Mouse (Mus musculus) CH12.LX (cell line): ENCODE results near the gene Nacc2. TPM values are rescaled to one million over a fixed set of nuclear protein-coding genes. Genes with fewer than 3 reads are reported as not detected.

Source experiments
- DNase-seq: peaks from one replicate; pipeline ENCODE4 v3.0.0-alpha.2; 2013; ENCODE audit errors: extremely low read depth
- H3K27ac ChIP-seq: 2 replicates; pipeline ENCODE4 v1.5.1; 2012; ENCODE audit warnings: low read depth, mild to moderate bottlenecking, control low read depth, moderate library complexity; ENCODE audit not compliant: insufficient read depth
- H3K27me3 ChIP-seq: replicated peaks from 2 replicates; pipeline ENCODE3; 2012; ENCODE audit warnings: inconsistent platforms
- H3K36me3 ChIP-seq, 2 experiments: replicated peaks in 1 of 2; 2 replicates each; pipeline versions ENCODE3 to v1.6.1; 2012; ENCODE audit warnings: inconsistent platforms in 1 of 2, low read length in 1 of 2, mild to moderate bottlenecking in 1 of 2, mixed read lengths in 1 of 2, moderate library complexity in 1 of 2; ENCODE audit not compliant: control insufficient read depth in 1 of 2, insufficient read depth in 1 of 2
- H3K4me1 ChIP-seq, 2 experiments: 2 replicates each; pipeline ENCODE4 v1.6.1; 2012; ENCODE audit warnings: inconsistent platforms in 1 of 2, moderate library complexity in 1 of 2; ENCODE audit not compliant: insufficient read depth in 2 of 2, control insufficient read depth in 1 of 2
- H3K4me2 ChIP-seq: 2 replicates; pipeline ENCODE4 v1.6.1; 2012; ENCODE audit warnings: low read depth, mild to moderate bottlenecking, control low read depth; ENCODE audit not compliant: poor library complexity, insufficient read depth, severe bottlenecking
- H3K4me3 ChIP-seq, 3 experiments: fragments of 150-350 bp in 1 of 3; sonication (generic) in 1 of 3; replicated peaks in 1 of 3; 2 replicates each; pipeline versions ENCODE3 to v1.5.1; 2011 to 2012; ENCODE audit warnings: low read depth in 2 of 3, low read length in 2 of 3, mild to moderate bottlenecking in 2 of 3, moderate library complexity in 2 of 3, control low read depth in 1 of 3, improper control_type of control experiment in 1 of 3, inconsistent platforms in 1 of 3, mixed read lengths in 1 of 3; ENCODE audit not compliant: poor library complexity in 1 of 3
- H3K79me2 ChIP-seq: replicated peaks from 2 replicates; pipeline ENCODE4 v1.6.1; 2012; ENCODE audit warnings: mild to moderate bottlenecking, moderate library complexity; ENCODE audit not compliant: control insufficient read depth, poor library complexity, insufficient read depth, severe bottlenecking; ENCODE audit errors: extremely low read depth
- H3K9ac ChIP-seq: 2 replicates; pipeline ENCODE4 v1.6.1; 2012; ENCODE audit warnings: low read depth, mild to moderate bottlenecking, control low read depth, moderate library complexity; ENCODE audit not compliant: insufficient read depth
- H3K9me3 ChIP-seq: replicated peaks from 2 replicates; pipeline ENCODE3; 2012; ENCODE audit warnings: low read length, inconsistent platforms, mixed read lengths
- BHLHE40 ChIP-seq: IDR thresholded peaks from 2 replicates; pipeline ENCODE4 v1.6.1; 2011; ENCODE audit warnings: mild to moderate bottlenecking, low read depth, low read length, improper control_type of control experiment
- CTCF ChIP-seq, 2 experiments: IDR thresholded peaks in 1 of 2; conservative IDR thresholded peaks in 1 of 2; 2 replicates each; pipeline ENCODE4 v1.5.1; 2011 to 2012; ENCODE audit warnings: low read depth in 2 of 2, low read length in 2 of 2, improper control_type of control experiment in 1 of 2, inconsistent platforms in 1 of 2, mild to moderate bottlenecking in 1 of 2, moderate library complexity in 1 of 2
- E2F4 ChIP-seq: IDR thresholded peaks from 2 replicates; pipeline ENCODE4 v1.6.1; 2011; ENCODE audit warnings: low read depth, low read length, improper control_type of control experiment; ENCODE audit not compliant: insufficient replicate concordance
- ELF1 ChIP-seq: IDR thresholded peaks from 2 replicates; pipeline ENCODE4 v1.6.1; 2014; ENCODE audit warnings: low read depth, mild to moderate bottlenecking, inconsistent platforms, low read length, improper control_type of control experiment
- ETS1 ChIP-seq: conservative IDR thresholded peaks from 2 replicates; pipeline ENCODE4 v1.6.1; 2012; ENCODE audit warnings: low read depth, mild to moderate bottlenecking, inconsistent platforms, low read length, improper control_type of control experiment, moderate library complexity
- GABPA ChIP-seq: IDR thresholded peaks from 2 replicates; pipeline ENCODE4 v1.6.1; 2012; ENCODE audit warnings: low read depth, low read length, improper control_type of control experiment, inconsistent platforms; ENCODE audit not compliant: insufficient replicate concordance
- HCFC1 ChIP-seq: IDR thresholded peaks from 2 replicates; pipeline ENCODE4 v1.6.1; 2012; ENCODE audit warnings: low read depth, mild to moderate bottlenecking, inconsistent platforms, low read length, improper control_type of control experiment
- JUN ChIP-seq: IDR thresholded peaks from 2 replicates; pipeline ENCODE4 v1.6.1; 2011; ENCODE audit warnings: low read depth, mild to moderate bottlenecking, low read length, improper control_type of control experiment, moderate library complexity; ENCODE audit not compliant: insufficient read depth
- MEF2A ChIP-seq: IDR thresholded peaks from 2 replicates; pipeline ENCODE4 v1.6.1; 2014; ENCODE audit warnings: low read depth, mild to moderate bottlenecking, inconsistent platforms, low read length, improper control_type of control experiment, borderline replicate concordance
- MYC ChIP-seq: IDR thresholded peaks from 2 replicates; pipeline ENCODE4 v1.6.1; 2011; ENCODE audit warnings: low read depth, mild to moderate bottlenecking, improper control_type of control experiment, low read length
- POLR2A ChIP-seq: IDR thresholded peaks from 2 replicates; pipeline ENCODE4 v1.6.1; 2011; ENCODE audit warnings: low read depth, mild to moderate bottlenecking, improper control_type of control experiment, low read length
- POLR2AphosphoS2 ChIP-seq: IDR thresholded peaks from 2 replicates; pipeline ENCODE4 v1.6.1; 2011; ENCODE audit warnings: low read depth, low read length, improper control_type of control experiment
- UBTF ChIP-seq: IDR thresholded peaks from 2 replicates; pipeline ENCODE4 v1.6.1; 2012; ENCODE audit warnings: low read depth, mild to moderate bottlenecking, inconsistent platforms, low read length, improper control_type of control experiment, moderate library complexity
- USF2 ChIP-seq: conservative IDR thresholded peaks from 2 replicates; pipeline ENCODE4 v1.6.1; 2011; ENCODE audit warnings: low read depth, low read length, improper control_type of control experiment
- ZC3H11A ChIP-seq: IDR thresholded peaks from 2 replicates; pipeline ENCODE4 v1.6.1; 2012; ENCODE audit warnings: low read depth, mild to moderate bottlenecking, inconsistent platforms, low read length, improper control_type of control experiment
- ZKSCAN1 ChIP-seq: IDR thresholded peaks from 2 replicates; pipeline ENCODE4 v1.6.1; 2012; ENCODE audit warnings: low read depth, inconsistent platforms, low read length, improper control_type of control experiment, borderline replicate concordance
- ZMIZ1 ChIP-seq: IDR thresholded peaks from 2 replicates; pipeline ENCODE4 v1.6.1; 2012; ENCODE audit warnings: low read depth, mild to moderate bottlenecking, inconsistent platforms, low read length, improper control_type of control experiment
- ZNF384 ChIP-seq: IDR thresholded peaks from 2 replicates; pipeline ENCODE4 v1.6.1; 2012; ENCODE audit warnings: low read depth, low read length, improper control_type of control experiment, inconsistent platforms
- dilution Hi-C: fragments of 300-500 bp; cut with MboI; formaldehyde crosslinking; loops from 2 replicates; pipeline ENCODE4 v1.14.3; 2020; ENCODE audit warnings: low sequenced_read_pairs; ENCODE audit not compliant: extremely low pct_unique_long_range_greater_than_20kb, extremely low pct_ligation_motif_present
- in situ Hi-C: fragments of 300-500 bp; cut with MboI; formaldehyde crosslinking; loops from 3 replicates; pipeline ENCODE4 v1.14.3; 2019; ENCODE audit warnings: low sequenced_read_pairs, low pct_ligation_motif_present, low pct_unique_long_range_greater_than_20kb, mixed read lengths
- polyA plus RNA-seq: library from polyadenylated mRNA; unstranded; fragments of >175 nt; gene quantifications from 2 replicates; pipeline ENCODE4 v1.2.1, GENCODE M21; 2012; ENCODE audit warnings: low read depth; ENCODE audit not compliant: insufficient read length
- total RNA-seq, 2 experiments: library from RNA; depleted of rRNA; stranded (reverse); fragments of 300-350 nt in 1 of 2; fragments of >200 nt in 1 of 2; gene quantifications; 2 replicates each; pipeline ENCODE4 v1.2.3; 2012 to 2014

Gene Nacc2
- total and polyA plus RNA-seq, 3 experiments = 0.59 to 2.3 (median 1.1) TPM

DNA sequence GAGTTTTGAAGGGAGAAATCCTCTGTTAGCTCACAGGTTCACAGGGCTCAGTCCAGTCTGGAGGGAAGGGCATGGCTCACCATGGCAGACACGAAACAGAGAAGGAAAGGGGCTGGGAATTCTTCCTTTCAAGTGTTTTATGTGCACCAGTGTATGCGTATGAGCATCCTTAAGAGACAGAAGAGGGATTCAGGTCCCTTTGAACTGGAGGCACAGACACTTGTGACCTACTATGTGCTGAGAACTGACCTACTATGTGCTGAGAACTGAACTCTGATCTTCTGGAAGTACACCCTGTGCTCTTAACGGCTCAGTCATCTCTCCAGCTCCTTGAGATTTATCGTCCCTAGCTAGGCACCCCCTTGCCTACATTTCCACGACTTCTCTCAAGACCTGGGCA is 48.5 kb downstream of the Nacc2 start:
- Histone ChIP-seq H3K4me2 (no peak overlapping the region), H3K4me3 (no peak overlapping the region), H3K4me1 (peaks cover 0 to 10% of the 10 kb centered on the region in 2 experiments; a peak in 2 of 4 replicates), H3K27ac (no peak overlapping the region), H3K9ac (no peak overlapping the region), H3K27me3 (no peaks in the 10 kb centered on the region), H3K9me3 (no peaks in the 10 kb centered on the region), H3K36me3 (no peaks in the 10 kb centered on the region), H3K79me2 (no peaks in the 10 kb centered on the region)
- no peak for DNase-seq
- TF ChIP-seq ZNF384 (no peak), ZC3H11A (no peak), ZKSCAN1 (peak; percentile 97), ZMIZ1 (no peak)
- dilution Hi-C loops (no loop called here), in situ Hi-C loops (no loop called here)

GRCm38 (mm10) chr2:26068592-26068991 is 54.4 kb downstream of the Nacc2 start:
- dilution Hi-C loops = no loop called here
- no peak overlapping the region for H3K9ac ChIP-seq
- peaks cover 20 to 50% of the 10 kb centered on the region in 2 experiments for H3K4me1 ChIP-seq
- no peaks in the 10 kb centered on the region for H3K9me3 ChIP-seq
- in situ Hi-C loops = no loop called here
- no peak for DNase-seq
- no peak overlapping the region for H3K4me3 ChIP-seq
- H3K79me2 ChIP-seq = no peaks in the 10 kb centered on the region
- H3K27ac ChIP-seq = no peak overlapping the region
- H3K27me3 ChIP-seq = no peaks in the 10 kb centered on the region
- no peaks in the 10 kb centered on the region for H3K36me3 ChIP-seq
- TF ChIP-seq GABPA (no peak), ZNF384 (no peak), JUN (no peak), E2F4 (no peak), USF2 (no peak), ELF1 (no peak), BHLHE40 (no peak), MYC (no peak), POLR2AphosphoS2 (no peak), MEF2A (no peak), POLR2A (no peak), HCFC1 (no peak), ZKSCAN1 (no peak), UBTF (no peak), CTCF (conservative IDR thresholded peaks at IDR 0.05 in 1 of 2, IDR thresholded peaks at IDR 0.05 in 1 of 2; ENCODE audit: low read depth in 2 of 2, low read length in 2 of 2) (no peak), ETS1 (no peak)
- no peak overlapping the region for H3K4me2 ChIP-seq
